Mouse (Mus musculus): ENCODE measurements around the gene Wwox.

DNA sequence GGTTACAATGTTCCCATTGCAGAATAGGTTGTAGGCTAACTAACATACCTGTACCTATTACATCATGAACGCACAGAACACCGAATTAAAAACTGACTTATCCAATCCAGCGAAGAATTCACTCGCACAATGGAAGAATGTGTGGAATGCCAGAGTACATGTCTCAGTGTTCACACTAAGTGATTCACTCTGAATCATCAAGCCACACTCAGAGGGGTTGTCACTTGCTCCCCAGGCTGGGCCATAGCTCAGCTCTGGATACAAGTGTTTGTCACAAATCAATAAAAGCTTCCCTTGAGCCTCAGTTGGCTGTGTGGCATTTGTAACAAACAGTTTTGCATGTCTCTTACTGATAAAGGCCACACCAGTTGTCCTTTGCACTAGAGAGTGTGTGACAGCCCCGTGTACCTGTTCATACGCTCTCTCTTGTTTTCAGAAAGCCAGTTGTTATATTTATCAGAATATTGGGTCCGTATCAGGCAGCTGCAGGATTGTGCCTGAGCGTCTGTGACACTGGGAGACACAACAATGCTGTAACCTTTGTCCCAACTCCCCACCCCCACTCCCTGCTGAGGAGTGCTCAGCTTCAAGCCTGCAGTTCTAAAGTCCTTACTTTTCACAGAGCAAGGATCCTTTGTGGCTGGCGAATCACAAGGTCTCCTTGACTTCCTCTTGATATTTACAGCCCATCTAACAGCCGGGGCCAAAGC is 338.0 kb downstream of the Wwox start:
- no peak for TF ChIP-seq CTCF (IDR thresholded peaks at IDR 0.05)
- TF ChIP-seq EP300 (IDR thresholded peaks at IDR 0.05): peak; percentile 42

Data from lung, postnatal 0 days (tissue).